Mouse (Mus musculus) mouse trophoblast stem cell (cell line): ENCODE measurements around the gene Rnaset2a.
"Not testable (repeated sequence)": the region's sequence is repeated elsewhere in the genome, so short reads cannot be mapped to it uniquely, and the experiment has no call there.

Source experiments
- in situ Hi-C, 2 experiments: fragments of 300-500 bp; cut with MseI, MboI; formaldehyde crosslinking; loops; 2 replicates in 1 of 2; 3 replicates in 1 of 2; pipeline ENCODE4 v1.15.1; 2025

The Rnaset2a gene

DNA sequence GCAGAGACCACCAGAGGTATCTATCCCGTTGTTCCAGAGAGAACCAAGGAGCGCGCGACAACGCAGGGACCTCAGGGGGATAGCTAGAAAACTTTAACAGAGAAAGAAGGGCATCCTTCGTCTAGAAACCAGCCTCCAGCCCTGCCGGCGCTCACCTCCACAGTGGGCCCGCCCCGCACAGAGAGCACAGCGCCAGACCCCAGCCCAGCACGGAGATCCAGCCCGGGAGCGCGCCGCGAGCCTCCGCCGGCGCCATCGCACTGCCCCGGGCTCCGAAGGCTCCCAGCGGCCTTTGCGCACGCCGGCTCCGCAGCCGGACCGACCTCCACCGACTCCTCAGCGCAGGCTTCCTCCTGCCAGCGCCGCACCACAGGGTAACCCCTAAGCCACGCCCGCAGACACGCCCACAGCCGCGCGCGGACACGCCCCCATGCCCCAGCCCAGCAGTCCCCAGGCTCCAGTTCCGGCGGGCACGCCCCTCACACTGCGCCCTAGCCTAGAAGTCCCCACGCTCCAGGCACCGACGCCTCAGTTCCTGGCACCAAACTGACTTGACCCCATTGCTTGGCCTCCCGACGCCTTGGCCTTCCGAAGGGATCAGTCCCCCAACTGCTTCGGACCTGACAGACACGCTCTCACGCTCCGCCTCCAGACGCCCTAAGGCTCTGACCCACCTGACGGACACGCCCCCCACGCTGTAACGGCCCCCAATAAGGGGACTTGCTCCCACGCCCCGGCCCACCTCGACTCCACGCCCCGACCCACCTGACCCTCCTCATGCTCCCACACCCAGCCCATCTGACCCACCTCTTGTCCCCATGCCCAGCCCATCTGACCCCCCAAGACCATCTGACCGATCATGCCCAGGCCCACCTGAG is at the start of gene Rnaset2a, which contains the start of gene Gm49673:
Rnaset2a (minus strand) TSS at position 659 of the 878 bp plus-strand sequence.
Gm49673 (minus strand) TSS at position 350 of the 878 bp plus-strand sequence.
- in situ Hi-C loops: not testable (repeated sequence)

DNA sequence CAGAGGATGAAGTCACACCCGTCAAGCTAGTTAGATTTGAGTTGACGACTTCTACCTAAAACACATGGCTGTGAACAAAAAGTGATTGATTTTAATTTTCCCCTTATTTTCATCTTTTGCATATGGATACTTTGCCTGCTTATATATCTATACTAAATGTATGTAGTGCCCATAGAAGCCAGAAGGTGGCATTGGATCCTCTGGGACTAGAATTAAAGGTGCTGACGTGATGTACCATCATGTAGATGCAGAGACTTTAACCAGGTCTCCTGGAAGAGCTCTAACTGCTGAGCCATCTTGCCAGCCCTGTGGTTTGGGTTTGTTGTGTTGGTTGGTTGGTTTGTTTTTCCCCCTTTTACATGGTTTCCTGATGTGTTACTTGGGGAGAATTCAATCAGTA is 49.8 kb upstream of the Rnaset2a start:
- in situ Hi-C loops: loop anchor here in 1 of 2 experiments (25.0 kb wide), 2 partner anchors 935 to 1035 kb away; partner anchors contain the start of gene Rps6ka2

GRCm38 (mm10) chr17:8195685-8196376 is 47.9 kb upstream of the Rnaset2a start:
- in situ Hi-C loops: loop anchor here in 1 of 2 experiments (25.0 kb wide), 2 partner anchors 934 to 1034 kb away; partner anchors contain the start of gene Rps6ka2

GRCm38 (mm10) chr17:8193678-8194077 is 45.8 kb upstream of the Rnaset2a start:
- in situ Hi-C loops: loop anchor here in 1 of 2 experiments (25.0 kb wide), 2 partner anchors 931 to 1031 kb away; partner anchors contain the start of gene Rps6ka2

DNA sequence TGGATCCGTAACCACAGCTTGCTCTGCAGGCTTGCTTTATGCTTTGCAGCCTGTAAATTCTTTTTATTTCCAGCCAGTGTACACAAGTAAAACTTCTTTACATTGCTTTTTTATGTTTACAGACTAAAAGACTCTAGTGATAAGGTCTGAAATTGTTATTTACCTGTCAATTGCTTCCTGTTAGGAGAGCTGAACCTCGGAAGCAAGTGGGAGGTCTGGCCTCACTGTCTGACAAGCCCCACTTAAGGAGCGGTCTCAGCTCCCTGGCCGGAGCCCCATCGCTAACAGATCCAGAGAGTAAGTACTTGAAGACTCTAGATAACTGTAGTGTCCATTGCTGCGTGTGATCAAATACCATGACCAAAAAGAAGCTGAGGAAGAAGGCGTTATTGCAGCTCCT is 36.3 kb upstream of the Rnaset2a start:
- in situ Hi-C loops: loop anchor here in 1 of 2 experiments (25.0 kb wide), 2 partner anchors 922 to 1022 kb away; partner anchors contain the start of gene Rps6ka2

GRCm38 (mm10) chr17:8183815-8184214 is 35.9 kb upstream of the Rnaset2a start:
- in situ Hi-C loops: loop anchor here in 1 of 2 experiments (25.0 kb wide), 2 partner anchors 922 to 1022 kb away; partner anchors contain the start of gene Rps6ka2

DNA sequence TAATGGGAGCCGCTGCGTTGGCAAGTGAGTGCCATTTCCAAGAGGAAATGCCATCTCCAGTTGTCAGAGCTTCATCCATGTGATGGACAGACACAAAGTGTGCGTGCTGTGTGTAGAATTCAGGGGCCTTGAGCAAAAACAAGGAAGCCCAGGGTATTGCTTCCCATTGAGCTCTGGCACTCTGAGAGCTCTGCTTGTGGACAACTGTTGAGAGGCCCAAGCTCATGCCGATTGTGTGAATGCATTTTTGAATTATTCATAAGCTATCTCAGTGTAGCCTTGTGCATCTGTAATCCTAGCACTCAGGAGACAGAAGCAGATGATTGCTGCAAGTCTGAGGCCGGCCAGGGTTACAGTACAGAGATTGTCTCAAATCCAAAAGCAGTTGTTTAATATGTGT is 29.2 kb upstream of the Rnaset2a start:
- in situ Hi-C loops: loop anchor here in 1 of 2 experiments (25.0 kb wide), 2 partner anchors 915 to 1015 kb away; partner anchors contain the start of gene Rps6ka2

GRCm38 (mm10) chr17:8171081-8171480 is 23.2 kb upstream of the Rnaset2a start:
- in situ Hi-C loops: no loop called here

GRCm38 (mm10) chr17:8170331-8170730 is 22.4 kb upstream of the Rnaset2a start:
- in situ Hi-C loops: no loop called here

DNA sequence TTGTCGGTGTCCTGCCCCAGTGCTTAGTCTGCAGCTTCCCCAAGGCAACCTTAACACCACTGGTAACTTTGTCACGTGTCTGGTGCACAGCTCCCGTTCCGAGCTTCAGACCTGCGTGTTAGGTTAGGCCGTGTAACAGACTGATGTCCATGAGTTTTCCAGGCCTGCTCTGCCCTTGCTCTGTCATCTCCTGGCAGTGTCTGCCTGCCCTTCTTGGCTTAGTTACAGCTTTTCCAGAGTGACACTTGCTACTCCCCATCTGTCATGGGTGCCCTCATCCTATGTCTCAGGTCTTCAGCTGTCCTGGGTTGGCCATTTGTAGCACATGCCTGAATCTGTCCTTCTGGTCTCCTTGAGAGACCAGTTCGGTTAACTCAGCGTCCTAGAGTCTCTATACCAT is 19.5 kb upstream of the Rnaset2a start:
- in situ Hi-C loops: not testable (repeated sequence)

- in situ Hi-C loops: not testable (repeated sequence)
Observed at GRCm38 (mm10) chr17:8166454-8166853, 18.6 kb upstream of the Rnaset2a start.

DNA sequence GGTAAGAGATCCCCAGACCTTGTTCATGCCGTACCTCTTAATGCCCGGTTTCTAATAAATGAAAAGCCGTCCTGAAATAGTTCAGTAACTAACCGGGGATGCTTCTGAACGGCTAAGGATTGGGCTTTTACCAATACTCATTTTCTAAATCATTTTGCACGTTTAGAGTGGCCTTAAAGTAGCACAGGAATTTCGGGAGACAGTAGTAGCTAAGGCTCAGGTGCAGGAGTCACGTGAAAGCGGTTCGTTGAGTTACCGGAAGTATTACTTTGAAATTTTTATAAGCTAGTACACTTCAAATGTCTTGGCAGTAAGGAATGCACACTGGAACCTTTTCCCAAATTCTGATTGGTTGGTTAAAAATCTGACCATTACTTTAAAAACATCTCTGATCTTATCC is 18.1 kb upstream of the Rnaset2a start:
- in situ Hi-C loops: not testable (repeated sequence)

DNA sequence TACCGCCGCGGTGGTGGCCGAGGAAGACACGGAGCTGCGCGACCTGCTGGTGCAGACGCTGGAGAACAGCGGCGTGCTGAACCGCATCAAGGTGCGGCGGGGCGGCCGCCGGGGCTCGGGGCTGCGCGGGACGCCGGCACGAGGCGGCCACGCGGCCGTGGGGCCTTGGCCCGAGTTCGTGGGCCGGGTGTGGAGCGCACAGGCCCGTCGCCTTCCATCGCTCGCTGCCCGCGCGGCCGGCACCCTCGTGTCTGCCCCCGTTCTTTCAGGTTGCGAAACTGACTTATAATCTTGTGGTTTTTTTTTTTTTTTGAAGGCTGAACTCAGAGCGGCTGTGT is 17.7 kb upstream of the Rnaset2a start:
- in situ Hi-C loops: not testable (repeated sequence)

GRCm38 (mm10) chr17:8164701-8165607 is 17.1 kb upstream of the Rnaset2a start, which contains the start of gene Fgfr1op:
Fgfr1op (plus strand) TSS chr17:8165501.
- in situ Hi-C loops: not testable (repeated sequence)

- in situ Hi-C loops: not testable (repeated sequence)
Observed at GRCm38 (mm10) chr17:8160969-8161368, 13.1 kb upstream of the Rnaset2a start.

DNA sequence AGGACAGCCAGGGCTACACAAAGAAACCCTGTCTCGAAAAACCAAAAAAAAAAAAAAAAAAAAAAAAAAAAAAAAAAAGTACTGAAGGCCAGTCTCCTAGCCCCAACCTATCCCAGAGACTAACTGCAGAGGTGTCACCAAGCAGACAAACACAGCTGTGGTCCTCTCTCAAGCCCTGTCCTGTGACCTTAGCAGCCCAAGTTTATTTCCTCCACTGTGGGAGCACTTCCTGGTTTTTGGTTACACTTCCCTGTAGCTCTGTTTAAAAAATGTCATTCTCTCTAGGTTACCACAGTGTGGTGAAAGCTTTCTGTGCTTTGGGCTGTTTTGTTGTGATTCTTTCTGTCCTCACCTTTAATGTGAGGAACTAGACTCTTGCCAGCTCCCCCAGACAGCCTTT is 10.7 kb upstream of the Rnaset2a start:
- in situ Hi-C loops: not testable (repeated sequence)

GRCm38 (mm10) chr17:8155982-8156381 is 8.1 kb upstream of the Rnaset2a start:
- in situ Hi-C loops: not testable (repeated sequence)

- in situ Hi-C loops: not testable (repeated sequence)
Observed at GRCm38 (mm10) chr17:8155010-8155409, 7.1 kb upstream of the Rnaset2a start.

DNA sequence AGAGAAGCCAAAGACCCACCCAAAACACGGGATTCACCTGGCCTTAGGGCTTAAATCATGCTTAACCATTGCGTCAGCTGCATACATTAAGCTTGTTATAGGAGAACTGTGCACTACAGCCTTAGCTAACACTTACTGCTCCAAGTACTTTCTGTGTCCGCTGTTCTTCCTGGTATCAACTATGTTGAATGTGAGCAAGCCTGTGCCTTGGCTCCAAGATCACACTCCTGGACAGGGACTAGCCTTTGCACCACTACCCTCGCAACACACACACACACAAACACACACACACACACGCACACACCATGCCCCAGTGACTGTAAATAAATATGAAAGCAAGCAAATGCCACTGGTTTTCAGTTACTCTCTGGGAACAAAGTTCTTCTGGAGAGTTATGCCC is 966 bp downstream of the Rnaset2a start:
- in situ Hi-C loops: not testable (repeated sequence)

DNA sequence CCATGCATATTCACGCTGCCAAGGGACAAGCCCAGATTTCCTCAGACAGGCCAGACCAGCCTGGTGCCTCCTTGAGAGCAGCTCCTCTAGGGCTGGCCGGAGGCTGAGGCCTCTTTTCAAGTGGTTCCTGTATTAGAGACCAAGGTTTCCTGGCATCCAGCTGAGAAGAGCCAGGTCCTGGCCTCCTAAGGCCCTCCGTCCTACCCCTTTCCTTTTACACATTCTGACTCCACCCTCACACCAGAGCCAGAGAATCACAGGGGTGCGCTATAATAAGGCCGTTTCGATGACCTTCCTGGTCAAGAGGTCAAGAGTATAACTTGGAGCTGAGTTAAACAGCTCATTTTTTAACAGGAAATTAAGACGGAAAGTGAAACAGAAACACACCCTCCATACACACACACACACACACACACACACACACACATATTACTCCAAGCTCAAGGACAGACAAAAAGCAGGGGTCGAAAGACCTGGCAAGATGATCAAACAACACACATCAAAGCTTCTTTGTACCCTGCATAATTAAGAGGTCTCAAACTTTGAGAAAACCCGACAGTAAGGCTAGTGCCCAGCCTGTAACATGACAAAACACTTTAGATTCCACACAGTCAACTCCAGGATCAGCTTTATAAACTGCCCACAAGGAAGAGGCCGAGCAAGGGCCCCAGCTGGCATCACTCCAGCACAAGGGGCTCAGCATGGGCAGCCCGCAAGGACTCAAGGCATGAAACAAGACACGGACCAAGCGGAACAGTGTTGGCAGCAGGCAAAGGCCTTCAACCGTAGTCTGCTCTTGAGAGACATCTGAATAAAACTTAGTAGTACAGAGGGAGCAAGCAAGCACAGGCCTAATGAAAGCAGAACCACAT is 3.9 kb downstream of the Rnaset2a start:
- in situ Hi-C loops: not testable (repeated sequence)
